Mouse (Mus musculus): ENCODE measurements around the gene Brd1. TPM values are rescaled to one million over a fixed set of nuclear protein-coding genes. Genes with fewer than 3 reads are reported as not detected.

The Brd1 gene
- total RNA-seq, 2 experiments from 2014 or later = 18.4 to 31.5 TPM

GRCm38 (mm10) chr15:88697586-88697985, 36.4 kb downstream of the Brd1 start:
- no peak for ATAC-seq (replicated peaks; ENCODE audit: low FRiP score, poor library complexity, severe bottlenecking)

- ATAC-seq (replicated peaks; ENCODE audit: low FRiP score, poor library complexity, severe bottlenecking) = no peak
Measured at GRCm38 (mm10) chr15:88696055-88696454, 38.0 kb downstream of the Brd1 start.

- no peak for ATAC-seq (replicated peaks; ENCODE audit: low FRiP score, poor library complexity, severe bottlenecking)
Measured at GRCm38 (mm10) chr15:88694033-88694432, 40.0 kb downstream of the Brd1 start.

- ATAC-seq (replicated peaks; ENCODE audit: low FRiP score, poor library complexity, severe bottlenecking) = no peak
Measured at GRCm38 (mm10) chr15:88692720-88693119, 41.3 kb downstream of the Brd1 start.

- no peak for ATAC-seq (replicated peaks; ENCODE audit: low FRiP score, poor library complexity, severe bottlenecking)
Measured at GRCm38 (mm10) chr15:88691129-88691528, 42.9 kb downstream of the Brd1 start.

GRCm38 (mm10) chr15:88688120-88688519, 45.9 kb downstream of the Brd1 start:
- no peak for ATAC-seq (replicated peaks; ENCODE audit: low FRiP score, poor library complexity, severe bottlenecking)

GRCm38 (mm10) chr15:88686725-88687124, 47.3 kb downstream of the Brd1 start:
- no peak for ATAC-seq (replicated peaks; ENCODE audit: low FRiP score, poor library complexity, severe bottlenecking)

GRCm38 (mm10) chr15:88684039-88684438, 50.0 kb downstream of the Brd1 start:
- no peak for ATAC-seq (replicated peaks; ENCODE audit: low FRiP score, poor library complexity, severe bottlenecking)

- no peak for ATAC-seq (replicated peaks; ENCODE audit: low FRiP score, poor library complexity, severe bottlenecking)
Measured at GRCm38 (mm10) chr15:88680931-88681330, 53.1 kb downstream of the Brd1 start.

GRCm38 (mm10) chr15:88677568-88677967, 56.5 kb downstream of the Brd1 start:
- no peak for ATAC-seq (replicated peaks; ENCODE audit: low FRiP score, poor library complexity, severe bottlenecking)

- no peak for ATAC-seq (replicated peaks; ENCODE audit: low FRiP score, poor library complexity, severe bottlenecking)
Measured at GRCm38 (mm10) chr15:88675998-88676397, 58.0 kb downstream of the Brd1 start.

- no peak for ATAC-seq (replicated peaks; ENCODE audit: low FRiP score, poor library complexity, severe bottlenecking)
Measured at GRCm38 (mm10) chr15:88668693-88669092, 65.3 kb downstream of the Brd1 start.

- no peak for ATAC-seq (replicated peaks; ENCODE audit: low FRiP score, poor library complexity, severe bottlenecking)
Measured at GRCm38 (mm10) chr15:88667653-88668052, 66.4 kb downstream of the Brd1 start.

GRCm38 (mm10) chr15:88665846-88666245, 68.2 kb downstream of the Brd1 start:
- no peak for ATAC-seq (replicated peaks; ENCODE audit: low FRiP score, poor library complexity, severe bottlenecking)

- no peak for ATAC-seq (replicated peaks; ENCODE audit: low FRiP score, poor library complexity, severe bottlenecking)
Measured at GRCm38 (mm10) chr15:88663041-88663440, 71.0 kb downstream of the Brd1 start.

GRCm38 (mm10) chr15:88662111-88662850, 71.8 kb downstream of the Brd1 start:
- no peak for ATAC-seq (replicated peaks; ENCODE audit: low FRiP score, poor library complexity, severe bottlenecking)

- no peak for ATAC-seq (replicated peaks; ENCODE audit: low FRiP score, poor library complexity, severe bottlenecking)
Measured at GRCm38 (mm10) chr15:88661654-88662053, 72.4 kb downstream of the Brd1 start.

- no peak for ATAC-seq (replicated peaks; ENCODE audit: low FRiP score, poor library complexity, severe bottlenecking)
Measured at GRCm38 (mm10) chr15:88652006-88652405, 82.0 kb downstream of the Brd1 start.

GRCm38 (mm10) chr15:88651019-88651418, 83.0 kb downstream of the Brd1 start:
- no peak for ATAC-seq (replicated peaks; ENCODE audit: low FRiP score, poor library complexity, severe bottlenecking)
